Mouse (Mus musculus) left cerebral cortex, postnatal 4 days (tissue): Measurements from ENCODE around the gene Asl. TPM values are rescaled to one million over a fixed set of nuclear protein-coding genes. Genes with fewer than 3 reads are reported as not detected.

Experiments used
- DNase-seq: peaks from one replicate; pipeline ENCODE4 v3.0.0-alpha.2; 2022
- intact Hi-C: fragments of 180-260 bp; cut with DNase I; formaldehyde crosslinking; loops from one replicate; pipeline ENCODE4 v1.15.1; 2025
- total RNA-seq, 2 experiments: library from RNA; stranded (reverse); gene quantifications; 2 replicates each; pipeline ENCODE4 v1.2.3; 2021

Gene Asl
- total RNA-seq, 2 experiments from 2014 or later, result 31.0 to 34.9 TPM

GRCm38 (mm10) chr5:129963224-129963623 lies 65.8 kb downstream of the Asl start:
- DNase-seq, result no peak
- intact Hi-C loops, result no loop called here

Other genes starting within 250 kb of the Asl start
- 10 to 100 TPM; 18.3 to 20.2 TPM for gene Psph, start 241.8 kb downstream of the Asl start, total RNA-seq
- gene Sumf2, start 182.3 kb downstream of the Asl start, total RNA-seq, result 10 to 100 TPM; 19.7 to 20.9 TPM
- gene Chchd2, start 141.8 kb downstream of the Asl start, total RNA-seq, result 100 to 1,000 TPM; 310 to 317 TPM
- gene Zbed5, start 133.5 kb downstream of the Asl start, total RNA-seq, result 10 to 100 TPM in 1 of 2 experiments, 1 to 10 TPM in 1; 9.5 to 10.8 TPM
- gene Phkg1, start 130.7 kb downstream of the Asl start, total RNA-seq, result 1 to 10 TPM; 2.5 to 3.4 TPM
- 1 to 10 TPM; 2.4 to 3.6 TPM for gene Nupr1l, start 120.7 kb downstream of the Asl start, total RNA-seq
- 10 to 100 TPM; 53.8 to 55.3 TPM for gene Vkorc1l1, start 87.3 kb downstream of the Asl start, total RNA-seq
- 10 to 100 TPM; 12.2 to 12.8 TPM for gene Gusb, start 26.2 kb downstream of the Asl start, total RNA-seq
- 10 to 100 TPM; 44.4 to 49.5 TPM for gene Crcp, start within 50 bp of the Asl start, total RNA-seq
- 10 to 100 TPM; 33.8 to 38.2 TPM for gene Tpst1, start 44.1 kb upstream of the Asl start, total RNA-seq
- 10 to 100 TPM; 17.3 to 19.7 TPM for gene Kctd7, start 115.6 kb upstream of the Asl start, total RNA-seq
- 10 to 100 TPM; 37.9 to 39.8 TPM for gene Rabgef1, start 142.6 kb upstream of the Asl start, total RNA-seq
- gene Tmem248, start 187.8 kb upstream of the Asl start, total RNA-seq, result 10 to 100 TPM; 29.4 to 33.6 TPM
- 10 to 100 TPM; 37.4 to 38.3 TPM for gene Sbds, start 226.3 kb upstream of the Asl start, total RNA-seq
- 10 to 100 TPM; 17.9 to 19.4 TPM for gene Tyw1, start 226.4 kb upstream of the Asl start, total RNA-seq